Mouse (Mus musculus): ENCODE measurements around the gene Hbp1.

- TF ChIP-seq CTCF (IDR thresholded peaks at IDR 0.05; ENCODE audit: extremely low read depth, insufficient read depth, insufficient read length, insufficient replicate concordance): peak; percentile 15; the same call in 1 of the 2 replicates
- no peak for TF ChIP-seq POLR2A (IDR thresholded peaks at IDR 0.05; ENCODE audit: low read depth, low read length)
Observed at GRCm38 (mm10) chr12:31947476-31947875, 2.9 kb downstream of the Hbp1 start.

Data from spleen, adult 2 months (tissue).